Comparison of ENCODE assay signal across 15 mouse cellular contexts in genomic region chr1:72780720-72781119, GRCm38 (mm10). TPM values are rescaled to one million over a fixed set of nuclear protein-coding genes. Genes with fewer than 3 reads are reported as not detected.
DNase-seq lines count a peak whose midpoint lies in the region; ATAC-seq lines count a peak whose summit lies in the region.
"Had no signal": no experiment of that assay in that cellular context is flagged by ENCODE, and none has a peak within 500 bp of the region (broad histone marks: within the 10 kb centered on the region; RNA-seq: fewer than 3 reads in every experiment).

No protein-coding gene starts in this region.

- peaks cover 15% of the 10 kb centered on the region for H3K4me1 ChIP-seq in lung, embryonic 16.5 days (replicated peaks; ENCODE audit: control insufficient read depth, insufficient read depth, low read length)

- H3K4me2 ChIP-seq in lung, embryonic 16.5 days (ENCODE audit: low read depth, low read length): peak overlapping the region; percentile 5; the same call in 1 of the 2 replicates

- peak; percentile 35 for DNase-seq in embryo, embryonic 10 days (ENCODE audit: low spot score)
- DNase-seq in embryo, embryonic 9.5 days (ENCODE audit: extremely low spot score): no peak
- peak; percentile 36 for DNase-seq in urinary bladder, postnatal 14 days (ENCODE audit: low spot score)
- no peak for DNase-seq in urinary bladder, postnatal 10 days (ENCODE audit: low spot score)
- DNase-seq in yolk sac, embryonic 10.5 days (ENCODE audit: low spot score): peak; percentile 32
- no peak for DNase-seq in layer of hippocampus, postnatal 36 days
- DNase-seq: adrenal gland, adult 8-10 months; cerebellum, adult 8-10 months; heart, postnatal 4 days; left cerebral cortex, postnatal 4 days; right cerebral cortex, postnatal 4 days had no signal

- 27% methylated on average over 7 of the region's 7 CpGs for WGBS in lung, embryonic 16.5 days

- no peak overlapping the region for H3K27ac ChIP-seq in lung, embryonic 16.5 days (ENCODE audit: low read length)

- no peak overlapping the region for H3K4me3 ChIP-seq in lung, embryonic 16.5 days (ENCODE audit: low read length)

- H3K9me3 ChIP-seq in lung, embryonic 16.5 days (ENCODE audit: control insufficient read depth, low read length): no peaks in the 10 kb centered on the region

- no peaks in the 10 kb centered on the region for H3K36me3 ChIP-seq in lung, embryonic 16.5 days (ENCODE audit: control insufficient read depth, insufficient read depth, low read length)

- no peaks in the 10 kb centered on the region for H3K27me3 ChIP-seq in lung, embryonic 16.5 days (ENCODE audit: control insufficient read depth, insufficient read depth, low read depth, low read length)

- ATAC-seq in lung, embryonic 16.5 days (ENCODE audit: low read depth): peak; percentile 41; the same call in 1 of the 2 replicates
- no peak for ATAC-seq in megakaryocyte progenitor cell, adult 5-6 weeks (replicated peaks; ENCODE audit: poor library complexity)

- H3K9ac ChIP-seq in lung, embryonic 16.5 days (ENCODE audit: low read length): no peak overlapping the region

RNA-seq across cellular contexts. Expression of gene Igfbp2, which starts 43.6 kb away (rescaled TPM):
- polyA plus RNA-seq in lung, embryonic 16.5 days (2015; fragmentation: Nextera tagmentation; extraction: Ambion mirVana): 213 and 233 TPM in 2 replicates
- total RNA-seq in layer of hippocampus, postnatal 36 days (2021): 10 to 100 TPM; 40.2 to 54.9 TPM
- total RNA-seq in megakaryocyte progenitor cell, adult 5-6 weeks (2015): not detected in 2 replicates
- not detected in 2 replicates for total RNA-seq in megakaryocyte progenitor cell, adult 5-6 weeks (2017)
- total RNA-seq: MEL; neutrophil, adult 5-6 weeks had no signal

Comparison
In these comparisons a context has a peak if more than half of its experiments do, and no peak if none do; other contexts are left out.
1. DNase-seq: peak in embryo, embryonic 10 days (single experiment), urinary bladder, postnatal 14 days (single experiment) and yolk sac, embryonic 10.5 days (single experiment); none in embryo, embryonic 9.5 days (single experiment), urinary bladder, postnatal 10 days (single experiment) and layer of hippocampus, postnatal 36 days (0 of 2).
2. RNA of gene Igfbp2, which starts 43.6 kb away (total RNA-seq): 40.2 to 54.9 TPM in layer of hippocampus, postnatal 36 days; not detected in megakaryocyte progenitor cell, adult 5-6 weeks; every median in the first group is over 10 times any median in the second.